Mouse (Mus musculus): ENCODE results near the gene Rab31.

Rab31 gene

GRCm38 (mm10) chr17:65741565-65741964, 31.0 kb downstream of the Rab31 start:
- in situ Hi-C loops (cut with MboI, MseI) = no loop called here

DNA sequence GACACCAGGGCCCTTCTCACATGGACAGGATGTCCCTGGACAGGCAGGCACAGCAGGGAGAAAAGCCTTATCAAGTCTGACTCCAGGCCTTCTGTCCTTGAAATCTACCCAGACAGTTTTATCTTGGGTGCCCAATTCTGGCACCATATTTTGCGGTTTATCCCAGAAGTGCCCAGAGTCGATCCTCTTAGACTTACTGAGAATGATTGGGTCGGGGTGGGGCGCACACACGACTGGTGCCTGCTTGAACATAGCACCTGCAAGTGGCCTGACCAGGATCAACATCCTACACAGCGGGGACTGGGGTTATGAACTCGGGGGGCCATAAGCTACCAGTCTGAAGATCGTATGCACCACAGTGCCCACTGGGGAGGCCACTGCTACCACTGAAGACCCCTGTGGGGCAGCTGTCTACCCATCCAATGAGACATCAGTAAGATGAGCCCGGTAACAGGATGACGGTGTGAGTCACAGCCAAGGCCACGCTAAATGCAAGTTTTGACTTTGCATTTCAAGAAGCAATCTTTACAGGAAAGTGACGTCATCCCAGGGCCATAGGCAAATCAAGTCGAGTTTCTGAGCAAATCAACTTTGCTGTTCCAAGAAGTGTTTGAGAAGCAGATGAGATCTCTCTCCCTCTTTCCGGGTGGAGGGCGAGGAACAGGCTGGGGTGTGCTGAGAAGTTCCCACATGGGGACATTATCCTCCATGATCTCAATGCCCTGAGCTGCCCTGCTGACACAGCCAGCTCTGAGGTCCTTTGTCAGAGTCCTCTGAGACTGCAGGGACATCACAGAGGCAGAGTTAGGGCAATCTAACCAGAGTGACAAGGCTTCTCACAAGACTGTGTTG, 32.5 kb downstream of the Rab31 start:
- in situ Hi-C loops (cut with MboI, MseI) = no loop called here

GRCm38 (mm10) chr17:65737622-65738021, 34.9 kb downstream of the Rab31 start:
- in situ Hi-C loops (cut with MboI, MseI) = no loop called here

DNA sequence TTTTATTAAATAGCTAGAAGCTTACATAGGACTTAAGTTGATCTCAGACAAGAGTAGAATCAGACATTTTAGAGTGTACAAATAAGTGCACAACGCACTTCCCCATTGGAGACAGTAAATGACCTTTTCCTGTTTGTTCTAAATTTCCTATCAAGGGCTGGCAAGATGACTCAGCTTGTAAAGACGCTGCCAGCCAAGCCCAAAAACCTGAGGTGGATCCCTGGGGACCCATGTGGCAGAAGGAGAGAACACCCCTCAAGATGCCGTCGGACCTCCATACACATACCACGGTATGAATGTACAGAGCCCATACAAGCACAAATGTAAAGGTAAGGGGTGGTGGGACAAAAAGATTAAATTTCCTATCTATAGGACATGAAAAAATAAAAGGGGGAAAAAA, 35.4 kb downstream of the Rab31 start:
- in situ Hi-C loops (cut with MboI, MseI) = no loop called here

- in situ Hi-C loops (cut with MboI, MseI) = no loop called here
Measured at GRCm38 (mm10) chr17:65735088-65735487, 37.5 kb downstream of the Rab31 start.

GRCm38 (mm10) chr17:65732666-65733065, 39.9 kb downstream of the Rab31 start:
- in situ Hi-C loops (cut with MboI, MseI) = no loop called here

- in situ Hi-C loops (cut with MboI, MseI) = no loop called here
Measured at GRCm38 (mm10) chr17:65731710-65732109, 40.8 kb downstream of the Rab31 start.

DNA sequence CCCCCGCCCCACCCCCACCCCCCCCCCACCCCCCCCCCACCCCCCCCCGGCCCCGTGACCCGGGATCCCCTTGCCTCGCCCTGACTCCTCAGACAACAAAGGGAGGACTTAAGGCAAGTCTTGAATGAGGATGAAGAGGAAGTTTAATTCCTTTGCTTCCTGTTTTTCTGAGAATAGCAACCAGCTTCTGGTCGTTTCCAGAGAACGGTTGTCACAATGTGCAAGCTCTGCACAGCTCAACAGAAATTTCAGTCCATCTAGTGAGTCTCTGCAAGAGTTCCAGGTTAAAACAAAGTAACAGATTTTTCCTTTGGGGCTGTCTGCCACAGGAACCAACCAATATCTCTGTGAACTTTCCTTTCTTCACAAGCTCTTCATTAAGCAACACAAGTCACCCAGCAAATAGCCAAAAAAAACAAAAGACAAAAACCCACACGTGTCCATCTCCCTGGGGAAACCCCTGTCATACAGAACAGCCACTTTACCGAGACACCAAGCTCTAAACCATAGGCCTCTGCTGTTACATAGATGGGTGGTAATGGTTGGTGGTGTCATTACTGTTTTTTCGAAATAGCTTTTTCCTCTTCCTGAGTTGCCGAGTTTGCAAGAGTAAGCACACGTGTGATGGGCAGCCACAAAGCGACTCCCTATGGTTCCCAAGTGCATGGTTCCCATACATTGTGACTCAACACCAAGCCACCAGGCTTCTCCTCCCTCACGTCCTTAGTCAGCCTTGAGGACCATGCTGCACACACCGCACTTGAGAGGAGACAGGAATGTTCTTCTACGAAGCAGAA, 42.4 kb downstream of the Rab31 start:
- in situ Hi-C loops (cut with MboI, MseI) = no loop called here

DNA sequence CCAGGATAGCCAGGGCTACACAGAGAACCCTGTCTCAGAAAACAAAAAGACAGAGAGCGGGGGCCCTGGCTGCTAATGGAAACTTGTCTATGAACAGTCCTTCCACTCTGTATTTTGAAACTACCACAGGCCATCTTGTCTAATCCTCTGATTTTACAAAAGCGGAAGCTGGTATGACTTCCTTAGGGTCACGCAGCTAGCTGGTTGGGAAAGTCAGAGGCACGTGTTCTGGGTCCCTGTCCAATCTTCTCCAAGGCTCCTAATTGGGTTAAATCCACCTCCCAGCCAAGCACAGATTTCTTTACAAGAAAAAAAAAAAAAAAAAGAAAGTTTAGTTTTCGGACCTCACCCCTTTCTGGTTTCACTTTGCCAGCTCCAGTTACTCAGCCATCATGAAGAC, 45.8 kb downstream of the Rab31 start:
- in situ Hi-C loops (cut with MboI, MseI) = no loop called here

GRCm38 (mm10) chr17:65726274-65726673, 46.3 kb downstream of the Rab31 start:
- in situ Hi-C loops (cut with MboI, MseI) = no loop called here

GRCm38 (mm10) chr17:65725814-65726213, 46.7 kb downstream of the Rab31 start:
- in situ Hi-C loops (cut with MboI, MseI) = no loop called here

DNA sequence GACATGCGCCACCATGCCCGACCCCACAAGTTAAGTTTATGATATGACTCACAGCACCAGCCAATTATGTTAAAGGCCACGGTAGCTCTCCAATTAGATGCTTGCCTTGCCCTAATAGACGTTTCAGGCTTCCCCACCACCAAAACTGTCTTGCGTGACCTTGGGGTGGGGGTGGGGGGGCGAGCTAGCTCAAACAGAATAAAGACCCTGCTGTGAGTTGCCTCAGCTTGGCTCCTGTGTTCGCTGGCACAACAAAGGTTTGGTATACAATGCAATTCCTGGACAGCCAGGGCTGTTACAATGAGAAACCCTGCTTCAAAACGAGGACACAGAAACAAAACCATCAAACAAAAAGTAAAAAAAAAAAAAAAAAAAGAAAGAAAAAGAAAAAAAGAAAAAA, 47.2 kb downstream of the Rab31 start:
- in situ Hi-C loops (cut with MboI, MseI) = no loop called here

DNA sequence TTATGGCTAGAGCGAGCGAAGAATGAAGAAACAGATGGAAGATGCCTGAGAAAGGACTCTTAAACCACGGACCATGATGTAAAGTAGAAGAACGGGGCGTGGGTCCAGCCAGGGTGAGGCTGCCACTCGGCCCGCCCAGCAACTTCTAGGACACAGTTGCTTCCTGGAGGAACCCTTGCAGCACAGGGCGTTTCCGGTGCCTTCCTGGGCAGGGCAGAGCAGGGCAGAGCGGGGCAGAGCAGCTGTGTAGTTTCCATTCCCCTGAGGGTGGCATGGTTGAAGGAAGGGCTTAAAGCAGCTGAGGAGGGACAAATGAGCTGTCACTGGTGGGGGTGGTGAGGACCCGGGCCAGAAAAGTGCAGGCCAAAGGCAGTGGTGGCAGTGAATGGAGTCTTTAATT, 48.3 kb downstream of the Rab31 start:
- in situ Hi-C loops (cut with MboI, MseI) = no loop called here

GRCm38 (mm10) chr17:65723633-65724032, 48.9 kb downstream of the Rab31 start:
- in situ Hi-C loops (cut with MboI, MseI) = no loop called here

- in situ Hi-C loops (cut with MboI, MseI) = no loop called here
Measured at GRCm38 (mm10) chr17:65721330-65721729, 51.2 kb downstream of the Rab31 start.

DNA sequence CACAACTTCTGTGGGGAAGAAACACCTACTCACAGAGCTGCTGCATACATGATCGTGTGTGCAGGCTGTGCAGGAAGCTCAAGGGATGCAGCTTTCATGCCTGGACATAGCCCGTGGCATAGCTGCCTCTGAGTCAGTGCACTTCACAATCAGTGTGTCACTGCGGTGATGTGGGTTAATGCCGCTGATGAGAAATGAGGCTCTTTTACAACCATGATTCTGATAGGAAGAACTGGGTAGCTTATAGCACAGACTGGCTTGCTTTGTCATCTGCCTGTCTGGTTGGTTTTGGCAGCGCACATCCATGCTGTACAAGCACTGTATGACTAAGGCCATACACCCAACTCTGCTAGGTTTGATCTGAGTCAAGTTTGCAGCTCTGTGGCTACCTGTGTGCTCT, 52.7 kb downstream of the Rab31 start:
- in situ Hi-C loops (cut with MboI, MseI) = no loop called here

GRCm38 (mm10) chr17:65718578-65718977, 54.0 kb downstream of the Rab31 start:
- in situ Hi-C loops (cut with MboI, MseI) = no loop called here

GRCm38 (mm10) chr17:65717658-65718199, 54.8 kb downstream of the Rab31 start:
- in situ Hi-C loops (cut with MboI, MseI) = no loop called here

DNA sequence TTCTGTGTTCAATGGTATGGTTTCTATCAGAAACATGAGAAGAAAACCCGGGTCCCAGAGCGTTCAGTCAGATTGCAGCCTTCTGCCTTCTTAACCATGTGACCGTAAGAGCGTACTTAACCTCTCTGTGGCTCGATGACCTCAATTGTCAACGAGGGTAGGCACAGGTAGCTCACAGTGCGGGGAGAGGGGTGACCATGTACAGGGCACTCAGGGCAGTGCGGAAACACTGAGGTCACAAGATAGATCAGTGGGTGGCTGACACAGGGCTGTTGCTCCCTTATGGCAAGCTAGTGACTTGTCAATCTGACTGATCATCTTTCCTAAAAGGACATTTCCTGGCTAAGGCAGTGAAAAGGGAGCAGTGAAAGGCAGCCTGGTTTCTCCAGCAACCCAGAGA, 58.5 kb downstream of the Rab31 start:
- in situ Hi-C loops (cut with MboI, MseI) = no loop called here

GRCm38 (mm10) chr17:65712861-65713535, 59.6 kb downstream of the Rab31 start:
- in situ Hi-C loops (cut with MboI, MseI) = no loop called here

DNA sequence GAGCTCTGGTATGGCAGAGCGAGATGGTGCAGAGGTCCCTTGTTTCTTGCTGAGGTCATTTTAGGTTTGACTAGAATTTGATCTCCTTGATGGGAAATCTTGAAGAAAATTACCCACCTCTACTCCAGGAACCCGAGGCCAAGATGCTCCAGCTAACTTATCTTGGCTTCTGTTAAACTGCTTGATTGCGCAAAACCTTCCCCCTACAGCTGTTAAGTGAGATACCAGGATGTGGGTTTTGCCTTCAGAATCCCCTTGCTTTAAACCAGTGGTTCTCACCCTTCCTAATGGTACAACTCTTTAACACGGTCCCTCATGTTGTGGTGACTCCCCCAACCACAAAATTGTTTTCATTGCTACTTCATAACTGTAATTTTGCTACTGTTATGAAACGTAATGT, 60.8 kb downstream of the Rab31 start:
- in situ Hi-C loops (cut with MboI, MseI) = no loop called here

- in situ Hi-C loops (cut with MboI, MseI) = no loop called here
Measured at GRCm38 (mm10) chr17:65710576-65710975, 62.0 kb downstream of the Rab31 start.
